Mouse (Mus musculus) spleen, adult 2 months (tissue): Measurements from ENCODE around the gene Allc. TPM values are rescaled to one million over a fixed set of nuclear protein-coding genes. Genes with fewer than 3 reads are reported as not detected.

Experiments used
- DNase-seq, 2 experiments: peaks; one replicate each; pipeline versions ENCODE4 v3.0.0 to v3.0.0-alpha.2; 2012 to 2021; ENCODE audit warnings: low spot score in 2 of 2, low read depth in 1 of 2
- H3K27ac ChIP-seq: fragments of 200-500 bp; 2 replicates; pipeline ENCODE4 v1.5.1; 2012; ENCODE audit warnings: low read length, inconsistent platforms; ENCODE audit not compliant: insufficient read depth
- H3K27me3 ChIP-seq: fragments of 200-500 bp; 2 replicates; pipeline ENCODE4 v1.6.1; 2012; ENCODE audit warnings: mild to moderate bottlenecking, moderate library complexity, low read length, inconsistent platforms; ENCODE audit not compliant: control insufficient read depth, insufficient read depth
- H3K36me3 ChIP-seq: fragments of 200-500 bp; 2 replicates; pipeline ENCODE4 v1.6.1; 2012; ENCODE audit warnings: mild to moderate bottlenecking, low read length, inconsistent platforms; ENCODE audit not compliant: control insufficient read depth, insufficient read depth
- H3K4me1 ChIP-seq: fragments of 200-500 bp; 2 replicates; pipeline ENCODE4 v1.6.1; 2011; ENCODE audit warnings: inconsistent platforms; ENCODE audit not compliant: control insufficient read depth, insufficient read depth, insufficient read length
- H3K4me3 ChIP-seq: fragments of 200-500 bp; 2 replicates; pipeline ENCODE4 v1.5.1; 2011; ENCODE audit warnings: mild to moderate bottlenecking, inconsistent platforms; ENCODE audit not compliant: insufficient read depth, insufficient read length; ENCODE audit errors: extremely low read depth
- CTCF ChIP-seq: fragments of 200-500 bp; IDR thresholded peaks from 2 replicates; pipeline ENCODE4 v1.5.1; 2011; ENCODE audit warnings: mild to moderate bottlenecking, inconsistent platforms; ENCODE audit not compliant: insufficient read depth, insufficient read length, insufficient replicate concordance; ENCODE audit errors: extremely low read depth
- POLR2A ChIP-seq: fragments of 200-500 bp; IDR thresholded peaks from 2 replicates; pipeline ENCODE4 v1.6.1; 2011; ENCODE audit warnings: low read depth, low read length, inconsistent platforms
- WGBS: fragments of 180-500 bp; shearing (Covaris S2); methylation state at CpG from one replicate; pipeline ENCODE4 v1.1.7; 2018; 5-methylcytosine and 5-hydroxymethylcytosine counted together
- polyA plus RNA-seq: library from polyadenylated mRNA; depleted of rRNA; stranded (reverse); fragments of >200 nt; gene quantifications from 2 replicates; pipeline ENCODE4 v1.2.3, GENCODE M21; 2012; rRNA removed

Allc gene
- polyA plus RNA-seq, 1 experiment: not detected

DNA sequence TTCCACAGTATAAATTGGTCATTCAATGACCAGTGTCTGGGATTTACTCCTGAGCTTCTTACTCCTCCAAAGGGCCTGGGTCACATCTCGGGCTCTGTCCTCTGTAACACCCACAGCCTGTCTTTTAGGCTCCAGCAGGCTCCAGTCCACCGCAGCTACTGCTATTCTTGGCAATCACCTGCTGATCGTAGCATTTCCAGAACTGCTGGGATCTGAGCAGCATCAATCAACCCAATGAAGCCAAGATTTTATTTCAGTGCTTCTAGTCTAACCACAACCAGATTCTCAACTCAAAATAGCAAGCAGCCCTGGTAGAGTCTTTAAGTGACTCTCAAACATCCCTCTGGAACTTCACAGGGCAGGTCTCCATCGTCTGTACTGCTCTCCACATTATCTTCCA, 33.4 kb downstream of the Allc start:
- H3K27ac ChIP-seq: no peak overlapping the region
- no peak for TF ChIP-seq POLR2A
- no peak for TF ChIP-seq CTCF
- no peaks in the 10 kb centered on the region for H3K4me1 ChIP-seq
- no peaks in the 10 kb centered on the region for H3K27me3 ChIP-seq
- DNase-seq: no peak
- H3K36me3 ChIP-seq: no peaks in the 10 kb centered on the region
- H3K4me3 ChIP-seq: no peak overlapping the region
- 72% methylated on average over 4 of the region's 4 CpGs for WGBS

DNA sequence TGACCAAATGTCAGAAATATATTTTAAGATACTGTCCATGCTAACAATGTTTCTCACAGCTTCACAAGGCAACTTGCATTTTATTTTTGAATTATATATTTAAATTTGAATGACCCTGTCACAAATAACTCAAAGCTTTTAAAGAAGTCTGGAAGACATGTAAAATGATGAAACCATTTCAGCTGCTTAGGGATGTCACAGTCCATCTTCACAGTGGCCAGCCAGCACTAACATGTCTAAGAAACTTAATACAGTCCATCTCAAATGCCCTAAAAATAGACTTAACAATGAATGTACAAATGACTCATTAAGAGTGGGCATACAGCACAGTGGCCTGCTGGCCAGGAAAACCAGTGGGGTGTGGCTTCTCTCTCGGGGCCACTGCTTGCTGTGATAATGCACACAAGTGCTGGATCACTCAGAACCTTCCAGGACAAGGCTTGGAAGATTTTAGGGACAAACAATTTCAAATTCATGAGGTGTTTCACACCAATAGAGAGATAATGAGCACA, 68.0 kb downstream of the Allc start:
- WGBS: 28% methylated on average over 1 of the region's 1 CpGs
- TF ChIP-seq CTCF: no peak
- no peak for TF ChIP-seq POLR2A
- H3K4me1 ChIP-seq: no peaks in the 10 kb centered on the region
- no peaks in the 10 kb centered on the region for H3K27me3 ChIP-seq
- DNase-seq: no peak
- no peaks in the 10 kb centered on the region for H3K36me3 ChIP-seq
- H3K4me3 ChIP-seq: no peak overlapping the region
- H3K27ac ChIP-seq: no peak overlapping the region

- WGBS: 54% methylated on average over 5 of the region's 5 CpGs
These were observed 72.5 kb downstream of the Allc start for GRCm38 (mm10) chr12:28509699-28510280.

More at GRCm38 (mm10) chr12:28509699-28510280, 72.5 kb downstream of the Allc start:
- Histone ChIP-seq H3K27ac (no peak overlapping the region), H3K4me3 (no peak overlapping the region), H3K27me3 (no peaks in the 10 kb centered on the region), H3K4me1 (no peaks in the 10 kb centered on the region), H3K36me3 (no peaks in the 10 kb centered on the region)
- TF ChIP-seq POLR2A (no peak), CTCF (no peak)
- no peak for DNase-seq

Other genes starting within 250 kb of the Allc start
- not detected in 2 replicates for gene Dcdc2c, start 30.1 kb downstream of the Allc start, polyA plus RNA-seq
- gene Colec11, start 40.9 kb upstream of the Allc start, polyA plus RNA-seq: 0.18 and 0.46 TPM in 2 replicates
- 225 and 315 TPM in 2 replicates for gene Rps7, start 53.4 kb upstream of the Allc start, polyA plus RNA-seq
- gene Rnaseh1, start 67.1 kb upstream of the Allc start, polyA plus RNA-seq: 10.2 and 10.3 TPM in 2 replicates
- gene Adi1, start 92.7 kb upstream of the Allc start, polyA plus RNA-seq: 6.3 and 7.6 TPM in 2 replicates
- gene Trappc12, start 167.9 kb upstream of the Allc start, polyA plus RNA-seq: 18.7 and 22.0 TPM in 2 replicates
- gene Eipr1, start 169.3 kb upstream of the Allc start, polyA plus RNA-seq: 28.5 and 29.8 TPM in 2 replicates